Mouse (Mus musculus) CH12.LX (cell line): ENCODE measurements around the gene C2. TPM values are rescaled to one million over a fixed set of nuclear protein-coding genes. Genes with fewer than 3 reads are reported as not detected.
A peak's percentile ranks its signal among the peaks of the same experiment; 100 is the strongest.

Experiments
- DNase-seq: peaks from one replicate; pipeline ENCODE4 v3.0.0-alpha.2; 2013; ENCODE audit errors: extremely low read depth
- H3K27ac ChIP-seq: 2 replicates; pipeline ENCODE4 v1.5.1; 2012; ENCODE audit warnings: low read depth, mild to moderate bottlenecking, control low read depth, moderate library complexity; ENCODE audit not compliant: insufficient read depth
- H3K27me3 ChIP-seq: replicated peaks from 2 replicates; pipeline ENCODE3; 2012; ENCODE audit warnings: inconsistent platforms
- H3K36me3 ChIP-seq, 2 experiments: replicated peaks in 1 of 2; 2 replicates each; pipeline versions ENCODE3 to v1.6.1; 2012; ENCODE audit warnings: inconsistent platforms in 1 of 2, low read length in 1 of 2, mild to moderate bottlenecking in 1 of 2, mixed read lengths in 1 of 2, moderate library complexity in 1 of 2; ENCODE audit not compliant: control insufficient read depth in 1 of 2, insufficient read depth in 1 of 2
- H3K4me1 ChIP-seq, 2 experiments: 2 replicates each; pipeline ENCODE4 v1.6.1; 2012; ENCODE audit warnings: inconsistent platforms in 1 of 2, moderate library complexity in 1 of 2; ENCODE audit not compliant: insufficient read depth in 2 of 2, control insufficient read depth in 1 of 2
- H3K4me2 ChIP-seq: 2 replicates; pipeline ENCODE4 v1.6.1; 2012; ENCODE audit warnings: low read depth, mild to moderate bottlenecking, control low read depth; ENCODE audit not compliant: poor library complexity, insufficient read depth, severe bottlenecking
- H3K4me3 ChIP-seq, 3 experiments: fragments of 150-350 bp in 1 of 3; sonication (generic) in 1 of 3; replicated peaks in 1 of 3; 2 replicates each; pipeline versions ENCODE3 to v1.5.1; 2011 to 2012; ENCODE audit warnings: low read depth in 2 of 3, low read length in 2 of 3, mild to moderate bottlenecking in 2 of 3, moderate library complexity in 2 of 3, control low read depth in 1 of 3, improper control_type of control experiment in 1 of 3, inconsistent platforms in 1 of 3, mixed read lengths in 1 of 3; ENCODE audit not compliant: poor library complexity in 1 of 3
- H3K79me2 ChIP-seq: replicated peaks from 2 replicates; pipeline ENCODE4 v1.6.1; 2012; ENCODE audit warnings: mild to moderate bottlenecking, moderate library complexity; ENCODE audit not compliant: control insufficient read depth, poor library complexity, insufficient read depth, severe bottlenecking; ENCODE audit errors: extremely low read depth
- H3K9ac ChIP-seq: 2 replicates; pipeline ENCODE4 v1.6.1; 2012; ENCODE audit warnings: low read depth, mild to moderate bottlenecking, control low read depth, moderate library complexity; ENCODE audit not compliant: insufficient read depth
- H3K9me3 ChIP-seq: replicated peaks from 2 replicates; pipeline ENCODE3; 2012; ENCODE audit warnings: low read length, inconsistent platforms, mixed read lengths
- CHD1 ChIP-seq: IDR thresholded peaks from 2 replicates; pipeline ENCODE4 v1.6.1; 2012; ENCODE audit warnings: low read depth, low read length, improper control_type of control experiment, inconsistent platforms
- CHD2 ChIP-seq: IDR thresholded peaks from 2 replicates; pipeline ENCODE4 v1.6.1; 2011; ENCODE audit warnings: low read length, improper control_type of control experiment
- CTCF ChIP-seq, 2 experiments: IDR thresholded peaks in 1 of 2; conservative IDR thresholded peaks in 1 of 2; 2 replicates each; pipeline ENCODE4 v1.5.1; 2011 to 2012; ENCODE audit warnings: low read depth in 2 of 2, low read length in 2 of 2, improper control_type of control experiment in 1 of 2, inconsistent platforms in 1 of 2, mild to moderate bottlenecking in 1 of 2, moderate library complexity in 1 of 2
- ELF1 ChIP-seq: IDR thresholded peaks from 2 replicates; pipeline ENCODE4 v1.6.1; 2014; ENCODE audit warnings: low read depth, mild to moderate bottlenecking, inconsistent platforms, low read length, improper control_type of control experiment
- ETS1 ChIP-seq: conservative IDR thresholded peaks from 2 replicates; pipeline ENCODE4 v1.6.1; 2012; ENCODE audit warnings: low read depth, mild to moderate bottlenecking, inconsistent platforms, low read length, improper control_type of control experiment, moderate library complexity
- GABPA ChIP-seq: IDR thresholded peaks from 2 replicates; pipeline ENCODE4 v1.6.1; 2012; ENCODE audit warnings: low read depth, low read length, improper control_type of control experiment, inconsistent platforms; ENCODE audit not compliant: insufficient replicate concordance
- HCFC1 ChIP-seq: IDR thresholded peaks from 2 replicates; pipeline ENCODE4 v1.6.1; 2012; ENCODE audit warnings: low read depth, mild to moderate bottlenecking, inconsistent platforms, low read length, improper control_type of control experiment
- IRF4 ChIP-seq: IDR thresholded peaks from 2 replicates; pipeline ENCODE4 v1.6.1; 2014; ENCODE audit warnings: low read depth, mild to moderate bottlenecking, inconsistent platforms, low read length, improper control_type of control experiment
- JUN ChIP-seq: IDR thresholded peaks from 2 replicates; pipeline ENCODE4 v1.6.1; 2011; ENCODE audit warnings: low read depth, mild to moderate bottlenecking, low read length, improper control_type of control experiment, moderate library complexity; ENCODE audit not compliant: insufficient read depth
- MAFK ChIP-seq: IDR thresholded peaks from 2 replicates; pipeline ENCODE4 v1.6.1; 2011; ENCODE audit warnings: low read length, improper control_type of control experiment; ENCODE audit not compliant: insufficient replicate concordance
- MAX ChIP-seq: IDR thresholded peaks from 2 replicates; pipeline ENCODE4 v1.6.1; 2011; ENCODE audit warnings: low read length, improper control_type of control experiment
- MXI1 ChIP-seq: IDR thresholded peaks from 2 replicates; pipeline ENCODE4 v1.6.1; 2011; ENCODE audit warnings: mild to moderate bottlenecking, low read depth, low read length, improper control_type of control experiment
- MYC ChIP-seq: IDR thresholded peaks from 2 replicates; pipeline ENCODE4 v1.6.1; 2011; ENCODE audit warnings: low read depth, mild to moderate bottlenecking, improper control_type of control experiment, low read length
- PAX5 ChIP-seq: IDR thresholded peaks from 2 replicates; pipeline ENCODE4 v1.6.1; 2012; ENCODE audit warnings: low read length, inconsistent platforms, mixed read lengths
- POLR2A ChIP-seq: IDR thresholded peaks from 2 replicates; pipeline ENCODE4 v1.6.1; 2011; ENCODE audit warnings: low read depth, mild to moderate bottlenecking, improper control_type of control experiment, low read length
- TBP ChIP-seq: conservative IDR thresholded peaks from 2 replicates; pipeline ENCODE4 v1.6.1; 2011; ENCODE audit warnings: low read depth, low read length, improper control_type of control experiment
- USF2 ChIP-seq: conservative IDR thresholded peaks from 2 replicates; pipeline ENCODE4 v1.6.1; 2011; ENCODE audit warnings: low read depth, low read length, improper control_type of control experiment
- ZMIZ1 ChIP-seq: IDR thresholded peaks from 2 replicates; pipeline ENCODE4 v1.6.1; 2012; ENCODE audit warnings: low read depth, mild to moderate bottlenecking, inconsistent platforms, low read length, improper control_type of control experiment
- dilution Hi-C: fragments of 300-500 bp; cut with MboI; formaldehyde crosslinking; loops from 2 replicates; pipeline ENCODE4 v1.14.3; 2020; ENCODE audit warnings: low sequenced_read_pairs; ENCODE audit not compliant: extremely low pct_unique_long_range_greater_than_20kb, extremely low pct_ligation_motif_present
- in situ Hi-C: fragments of 300-500 bp; cut with MboI; formaldehyde crosslinking; loops from 3 replicates; pipeline ENCODE4 v1.14.3; 2019; ENCODE audit warnings: low sequenced_read_pairs, low pct_ligation_motif_present, low pct_unique_long_range_greater_than_20kb, mixed read lengths
- polyA plus RNA-seq: library from polyadenylated mRNA; unstranded; fragments of >175 nt; gene quantifications from 2 replicates; pipeline ENCODE4 v1.2.1, GENCODE M21; 2012; ENCODE audit warnings: low read depth; ENCODE audit not compliant: insufficient read length
- total RNA-seq, 2 experiments: library from RNA; depleted of rRNA; stranded (reverse); fragments of 300-350 nt in 1 of 2; fragments of >200 nt in 1 of 2; gene quantifications; 2 replicates each; pipeline ENCODE4 v1.2.3; 2012 to 2014

Gene C2
- total and polyA plus RNA-seq, 3 experiments, result 1.3 to 6.6 (median 3.1) TPM

- Histone ChIP-seq H3K79me2 (no peaks in the 10 kb centered on the region), H3K4me1 (peaks cover 14 to 36% of the 10 kb centered on the region in 2 experiments), H3K4me2 (no peak overlapping the region), H3K27me3 (no peaks in the 10 kb centered on the region), H3K4me3 (no peak overlapping the region), H3K36me3 (no peaks in the 10 kb centered on the region), H3K27ac (no peak overlapping the region), H3K9ac (no peak overlapping the region), H3K9me3 (peaks cover 5% of the 10 kb centered on the region)
- TF ChIP-seq HCFC1, result no peak
- TF ChIP-seq PAX5, result no peak
- no peak for TF ChIP-seq JUN
- in situ Hi-C loops (no loop called here), dilution Hi-C loops (no loop called here)
- no peak for DNase-seq
Observed at GRCm38 (mm10) chr17:34884704-34885103, 13.4 kb downstream of the C2 start.

DNA sequence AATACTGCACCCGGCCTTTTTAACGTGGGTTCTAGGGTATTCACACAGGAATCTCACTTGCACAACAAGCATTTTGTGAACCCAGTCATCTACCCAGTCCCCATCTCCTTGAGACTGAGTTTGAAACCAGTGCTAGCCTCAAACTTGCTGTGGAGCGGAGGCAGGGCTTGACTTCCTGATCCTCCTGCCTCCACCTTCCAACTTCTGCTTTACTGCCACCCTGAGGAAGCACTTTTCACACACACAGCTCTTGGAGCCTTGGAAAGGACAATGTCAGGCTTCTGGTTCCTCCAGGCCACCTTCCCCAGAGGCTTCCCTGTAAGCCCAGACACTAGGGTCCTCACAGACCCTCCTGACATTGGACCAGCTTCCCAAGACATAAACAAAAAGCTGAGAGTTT, 14.7 kb downstream of the C2 start:
- peaks cover 5% of the 10 kb centered on the region for H3K9me3 ChIP-seq
- TF ChIP-seq PAX5 (no peak), POLR2A (no peak), CHD2 (no peak), GABPA (no peak), ELF1 (peak; percentile 39; the same call in 1 of the 2 replicates), MAFK (no peak), CTCF (conservative IDR thresholded peaks at IDR 0.05 in 1 of 2, IDR thresholded peaks at IDR 0.05 in 1 of 2; ENCODE audit: low read depth in 2 of 2, low read length in 2 of 2) (peak in 1 of 2 experiments; percentile 29; a peak in 2 of 4 replicates)
- in situ Hi-C loops (no loop called here), dilution Hi-C loops (no loop called here)
- H3K79me2 ChIP-seq, result no peaks in the 10 kb centered on the region
- H3K27ac ChIP-seq, result no peak overlapping the region
- no peaks in the 10 kb centered on the region for H3K36me3 ChIP-seq
- H3K4me2 ChIP-seq, result no peak overlapping the region
- no peaks in the 10 kb centered on the region for H3K27me3 ChIP-seq
- DNase-seq, result no peak
- peaks cover 14 to 44% of the 10 kb centered on the region in 2 experiments for H3K4me1 ChIP-seq
- H3K9ac ChIP-seq, result no peak overlapping the region
- no peak overlapping the region for H3K4me3 ChIP-seq

DNA sequence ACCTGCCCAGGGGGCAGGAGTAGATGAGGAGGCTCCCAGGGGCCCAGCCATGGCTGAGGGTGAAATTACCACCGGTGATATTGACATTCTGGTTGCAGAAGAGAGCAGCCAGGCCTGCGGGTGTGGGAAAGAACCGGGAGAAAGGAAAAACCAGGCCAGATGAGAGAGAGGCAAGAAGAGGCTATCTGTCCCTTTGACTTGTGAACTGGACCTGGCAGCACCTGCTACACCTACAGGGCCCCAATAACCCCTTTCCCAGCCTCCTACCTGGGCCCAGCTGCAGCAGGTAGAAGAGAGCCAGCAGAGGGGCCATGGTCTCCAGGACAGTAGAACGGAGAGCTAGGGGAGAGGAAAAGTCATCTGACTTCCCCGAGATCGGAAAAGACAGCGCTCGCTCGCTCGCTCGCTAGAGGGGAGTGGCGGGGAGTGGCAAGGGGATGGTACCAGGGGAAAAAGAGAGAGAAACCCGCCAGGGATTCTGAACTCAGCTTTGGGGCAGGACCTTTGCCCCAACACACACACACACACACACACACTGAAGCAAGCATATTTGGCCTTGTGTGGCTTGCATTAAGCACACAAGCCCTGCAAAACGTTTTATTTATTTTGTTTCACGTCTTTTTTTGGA, 16.3 kb downstream of the C2 start, which contains the start of gene Gm20547:
Gene Gm20547, minus strand, starts transcription at position 360 of the 628 bp plus-strand sequence.
- no peak for TF ChIP-seq MYC
- TF ChIP-seq MAX, result no peak
- TF ChIP-seq CHD1, result no peak
- TF ChIP-seq CTCF (conservative IDR thresholded peaks at IDR 0.05 in 1 of 2, IDR thresholded peaks at IDR 0.05 in 1 of 2; ENCODE audit: low read depth in 2 of 2, low read length in 2 of 2), result no peak
- no peak for TF ChIP-seq GABPA
- no peak for TF ChIP-seq ETS1
- TF ChIP-seq USF2, result no peak
- no peak for TF ChIP-seq ELF1
- TF ChIP-seq MXI1, result no peak
- no peak for TF ChIP-seq TBP
- TF ChIP-seq CHD2, result no peak
- no peak for TF ChIP-seq JUN
- TF ChIP-seq IRF4, result no peak
- no peak for TF ChIP-seq ZMIZ1
- TF ChIP-seq, all 38 proteins: peak for 0

More for the DNA sequence above, 16.3 kb downstream of the C2 start, which contains the start of gene Gm20547:
- H3K79me2 ChIP-seq, result no peaks in the 10 kb centered on the region
- H3K27me3 ChIP-seq, result no peaks in the 10 kb centered on the region
- peaks cover under 1% of the 10 kb centered on the region for H3K9me3 ChIP-seq
- H3K27ac ChIP-seq, result no peak within 1 kb of the TSS
- no peak within 1 kb of the TSS for H3K9ac ChIP-seq
- dilution Hi-C loops (no loop called here), in situ Hi-C loops (no loop called here)
- DNase-seq, result no peak
- no peaks in the 10 kb centered on the region for H3K36me3 ChIP-seq
- peaks cover 11 to 33% of the 10 kb centered on the region in 2 experiments for H3K4me1 ChIP-seq
- H3K4me2 ChIP-seq, result no peak within 1 kb of the TSS
- H3K4me3 ChIP-seq, result no peak within 1 kb of the TSS
